Mouse (Mus musculus) lung, embryonic 14.5 days (tissue): ENCODE data around the gene Ifi47. TPM values are rescaled to one million over a fixed set of nuclear protein-coding genes. Genes with fewer than 3 reads are reported as not detected.
"Not testable (repeated sequence)": the region's sequence is repeated elsewhere in the genome, so short reads cannot be mapped to it uniquely, and the experiment has no call there.

Experiments
- ATAC-seq: fragments of 200-750 bp; cut with Nextera tagmentation; 2 replicates; pipeline ENCODE4 v1.8.0; 2017; ENCODE audit warnings: mild to moderate bottlenecking, moderate TSS enrichment, moderate library complexity; ENCODE audit not compliant: insufficient read depth
- DNase-seq: peaks from one replicate; pipeline ENCODE4 v3.0.0-alpha.2; 2015
- H3K27ac ChIP-seq: fragments of 300-500 bp; sonication (generic); 2 replicates; pipeline ENCODE4 v1.5.1; 2014; ENCODE audit warnings: low read depth, mild to moderate bottlenecking, moderate library complexity
- H3K27me3 ChIP-seq: fragments of 300-500 bp; sonication (generic); 2 replicates; pipeline ENCODE4 v1.6.1; 2014; ENCODE audit warnings: low read length, control low read depth; ENCODE audit not compliant: insufficient read depth
- H3K36me3 ChIP-seq: fragments of 300-500 bp; sonication (generic); 2 replicates; pipeline ENCODE4 v1.6.1; 2014; ENCODE audit warnings: control low read depth; ENCODE audit not compliant: insufficient read depth
- H3K4me1 ChIP-seq: fragments of 300-500 bp; sonication (generic); 2 replicates; pipeline ENCODE4 v1.6.1; 2014; ENCODE audit warnings: antibody characterized with exemption, control low read depth; ENCODE audit not compliant: insufficient read depth
- H3K4me2 ChIP-seq: fragments of 300-500 bp; sonication (generic); 2 replicates; pipeline ENCODE4 v1.6.1; 2014; ENCODE audit warnings: mild to moderate bottlenecking
- H3K4me3 ChIP-seq: fragments of 300-500 bp; sonication (generic); 2 replicates; pipeline ENCODE4 v1.5.1; 2014; ENCODE audit warnings: low read depth, low read length
- H3K9ac ChIP-seq: fragments of 300-500 bp; sonication (generic); 2 replicates; pipeline ENCODE4 v1.6.1; 2014
- H3K9me3 ChIP-seq: fragments of 300-500 bp; sonication (generic); 2 replicates; pipeline ENCODE4 v1.6.1; 2016; ENCODE audit warnings: low read depth, low read length, control low read depth
- WGBS: fragments of 180-500 bp; shearing (Covaris S2); extraction: QIAGEN DNeasy Blood & Tissue Kit; methylation state at CpG from one replicate; pipeline ENCODE4 v1.1.7; 2014; 5-methylcytosine and 5-hydroxymethylcytosine counted together
- polyA plus RNA-seq: library from polyadenylated mRNA; unstranded; fragments of >200 nt; fragmentation: Nextera tagmentation; extraction: Ambion mirVana; gene quantifications from 2 replicates; pipeline ENCODE4 v1.2.1, GENCODE M21; 2014

The Ifi47 gene
- 1.2 and 1.8 TPM in 2 replicates for polyA plus RNA-seq

DNA sequence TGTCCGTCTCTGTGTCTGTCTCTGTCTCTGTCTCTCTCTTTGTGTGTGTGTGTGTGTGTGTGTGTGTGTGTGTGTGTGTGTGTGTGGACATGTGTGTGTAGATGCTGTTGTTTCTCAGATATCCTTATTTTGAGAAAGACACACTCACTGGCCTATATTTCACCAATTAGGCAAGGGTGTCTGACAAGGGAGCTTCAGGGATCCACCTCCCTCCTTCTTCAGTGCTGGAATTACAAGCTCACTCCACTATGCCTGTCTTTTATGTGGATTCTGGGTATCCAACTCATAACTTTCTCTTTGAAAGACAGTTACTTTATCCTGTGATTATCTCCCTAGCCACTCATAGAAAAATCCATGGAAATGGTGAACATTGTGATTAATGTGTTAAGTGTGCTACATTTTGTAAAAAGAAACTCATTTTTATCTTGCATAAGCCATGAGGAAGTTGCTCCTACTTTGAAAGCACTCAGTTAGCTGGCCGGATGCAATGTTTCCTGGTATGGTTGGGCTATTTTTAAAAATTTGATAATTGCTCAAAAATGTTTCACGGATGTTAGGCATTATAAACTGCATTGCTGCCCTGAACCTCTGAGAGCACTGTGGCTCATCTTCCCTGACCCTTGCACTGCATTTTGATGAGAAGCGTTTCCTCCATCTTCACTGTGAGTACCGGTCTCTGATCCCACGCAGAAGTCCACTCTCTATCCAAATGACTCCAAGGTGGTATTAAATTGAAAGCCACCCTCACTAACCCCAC is at the start of gene Ifi47:
TSS of gene Ifi47 (plus strand) at position 587 of the 757 bp plus-strand sequence.
- not testable (repeated sequence) for H3K4me2 ChIP-seq, H3K9me3 ChIP-seq, ATAC-seq, H3K4me3 ChIP-seq, H3K27me3 ChIP-seq, H3K9ac ChIP-seq, H3K4me1 ChIP-seq, H3K36me3 ChIP-seq
- WGBS = 62% methylated on average over 6 of the region's 6 CpGs
- peak within 1 kb of the TSS; percentile 54; the same call in 1 of the 2 replicates for H3K27ac ChIP-seq
- DNase-seq = peak; percentile 58

GRCm38 (mm10) chr11:49050064-49050463 is 26.3 kb upstream of the Ifi47 start:
- not testable (repeated sequence) for ATAC-seq, H3K27ac ChIP-seq, H3K9me3 ChIP-seq, H3K36me3 ChIP-seq, H3K4me3 ChIP-seq, H3K9ac ChIP-seq, H3K27me3 ChIP-seq, H3K4me1 ChIP-seq, DNase-seq, H3K4me2 ChIP-seq

DNA sequence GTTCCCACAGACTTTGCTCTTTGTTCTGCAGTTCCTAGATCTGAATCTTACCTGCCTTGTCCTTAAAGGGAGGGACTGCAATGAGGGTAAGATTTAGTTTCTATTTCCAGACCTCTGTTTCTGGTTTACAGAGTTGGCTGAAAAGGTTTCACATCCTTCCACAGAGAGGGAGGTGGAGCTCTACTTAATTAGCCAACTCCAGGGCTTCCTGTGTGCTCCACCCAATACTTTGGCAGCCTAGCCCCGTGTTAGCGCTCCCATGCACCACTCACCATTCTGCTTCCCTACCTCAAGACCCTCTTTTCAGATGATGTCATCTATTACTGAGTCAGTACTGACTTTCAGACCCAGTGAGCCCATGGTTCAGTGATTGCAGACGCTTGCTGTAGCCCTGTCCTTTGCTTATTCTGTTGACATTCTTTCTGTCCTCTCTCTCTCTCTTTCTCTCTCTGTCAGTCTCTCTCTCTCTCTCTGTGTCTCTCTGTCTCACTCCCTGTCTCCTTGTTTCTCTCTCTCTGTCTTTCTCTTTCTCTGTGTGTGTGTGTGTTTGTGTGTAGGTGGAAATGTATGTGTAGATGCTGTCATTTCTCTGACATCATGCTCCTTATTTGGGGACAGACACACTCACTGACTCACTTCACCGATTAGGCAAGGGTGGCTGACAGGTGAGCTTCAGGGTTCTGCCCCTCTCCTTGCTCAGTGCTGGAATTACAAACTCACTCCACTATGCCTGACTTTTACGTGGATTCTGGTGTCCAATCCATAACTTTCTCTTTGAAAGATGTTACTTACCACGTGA is 25.1 kb upstream of the Ifi47 start, which contains the start of gene 9930111J21Rik2:
TSS of gene 9930111J21Rik2 (minus strand) at position 150 of the 799 bp plus-strand sequence.
- not testable (repeated sequence) for H3K9me3 ChIP-seq, H3K4me3 ChIP-seq, H3K4me1 ChIP-seq, H3K36me3 ChIP-seq, H3K27me3 ChIP-seq, DNase-seq, H3K4me2 ChIP-seq, ATAC-seq, H3K27ac ChIP-seq, H3K9ac ChIP-seq
- WGBS = 67% methylated on average over 1 of the region's 6 CpGs

DNA sequence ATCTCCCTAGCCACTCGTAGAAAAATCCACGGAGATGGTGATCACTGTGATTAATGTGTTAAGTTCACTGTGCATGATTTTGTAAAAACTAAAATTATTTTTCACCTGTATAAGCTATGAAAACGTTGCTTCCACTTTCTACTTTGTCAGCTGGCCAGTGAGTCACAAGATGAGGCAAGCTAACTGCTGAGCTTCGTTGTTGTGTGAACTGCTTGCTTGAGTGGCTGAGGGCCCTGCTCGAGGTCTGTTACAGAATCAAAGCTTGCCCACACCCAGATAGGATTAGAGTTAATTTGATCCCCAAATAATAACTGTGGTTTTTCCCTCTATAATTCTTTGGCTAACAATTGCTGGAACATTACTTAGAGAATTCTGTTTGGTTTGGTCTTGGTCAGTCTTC is 24.5 kb upstream of the Ifi47 start:
- H3K4me1 ChIP-seq, H3K9me3 ChIP-seq, H3K9ac ChIP-seq, H3K4me3 ChIP-seq, DNase-seq, H3K4me2 ChIP-seq, H3K36me3 ChIP-seq, H3K27ac ChIP-seq, ATAC-seq, H3K27me3 ChIP-seq: not testable (repeated sequence)
- WGBS = no CpG with 5 or more reads among the region's 5 CpGs

- not testable (repeated sequence) for H3K4me3 ChIP-seq, H3K36me3 ChIP-seq, DNase-seq, ATAC-seq, H3K9me3 ChIP-seq, H3K4me1 ChIP-seq, H3K4me2 ChIP-seq, H3K9ac ChIP-seq, H3K27ac ChIP-seq, H3K27me3 ChIP-seq
- WGBS = 41% methylated on average over 2 of the region's 3 CpGs
These were observed 16.3 kb upstream of the Ifi47 start for GRCm38 (mm10) chr11:49060061-49060460.

- H3K27ac ChIP-seq, ATAC-seq, H3K36me3 ChIP-seq, H3K4me1 ChIP-seq, H3K4me2 ChIP-seq, H3K9ac ChIP-seq, H3K4me3 ChIP-seq, DNase-seq, H3K9me3 ChIP-seq, H3K27me3 ChIP-seq: not testable (repeated sequence)
- whole genome bisulfite sequencing = 59% methylated on average over 1 of the region's 2 CpGs
These were observed 14.5 kb upstream of the Ifi47 start for GRCm38 (mm10) chr11:49061865-49062264.

DNA sequence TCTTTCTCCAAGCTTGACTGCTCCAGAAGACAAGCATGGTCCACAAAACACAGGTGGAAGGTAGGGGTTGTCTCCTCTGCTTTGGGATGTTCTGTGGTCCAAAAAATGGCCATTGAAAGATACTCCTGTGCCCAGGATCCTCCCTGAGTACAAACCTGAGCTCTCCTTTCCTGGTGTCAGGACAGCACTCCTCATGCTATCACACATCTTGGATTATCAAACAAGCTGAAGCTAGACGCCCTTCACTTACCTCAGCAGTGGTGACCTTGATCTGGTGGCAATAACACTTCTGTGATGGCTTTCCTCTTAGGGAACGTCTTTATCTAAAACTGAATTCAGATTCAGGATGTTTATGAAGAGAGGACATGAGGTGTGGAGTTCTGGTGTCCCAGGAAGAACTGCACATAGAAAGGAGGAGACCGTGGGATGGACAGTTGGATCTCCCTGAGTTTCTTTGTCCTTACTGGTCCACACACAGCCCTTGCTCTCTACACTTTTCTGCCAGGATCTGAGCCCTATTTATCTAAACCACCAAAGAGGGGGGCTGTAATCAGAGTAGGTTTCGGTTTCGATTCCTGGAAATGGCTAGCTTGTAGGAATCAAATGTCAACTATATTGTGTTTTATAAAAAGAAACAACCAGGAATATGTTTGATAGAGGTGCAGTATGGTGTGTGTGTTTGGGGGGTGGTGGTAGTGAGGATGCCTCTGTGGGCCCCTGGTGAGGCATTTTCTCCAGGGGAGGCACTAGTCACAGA is 12.5 kb upstream of the Ifi47 start, which contains the start of gene Tgtp2:
TSS of gene Tgtp2 (minus strand) at position 494 of the 757 bp plus-strand sequence.
- H3K4me1 ChIP-seq, H3K9ac ChIP-seq, DNase-seq, H3K4me2 ChIP-seq, ATAC-seq, H3K36me3 ChIP-seq, H3K9me3 ChIP-seq, H3K4me3 ChIP-seq, H3K27me3 ChIP-seq, H3K27ac ChIP-seq: not testable (repeated sequence)
- 67% methylated on average over 5 of the region's 5 CpGs for WGBS
